Mouse (Mus musculus) cerebellum, adult 9-10 months (tissue): ENCODE data around the gene Vsx1.

Experiments used
- DNase-seq: peaks from one replicate; pipeline ENCODE4 v3.0.0; 2022

Gene Vsx1

DNA sequence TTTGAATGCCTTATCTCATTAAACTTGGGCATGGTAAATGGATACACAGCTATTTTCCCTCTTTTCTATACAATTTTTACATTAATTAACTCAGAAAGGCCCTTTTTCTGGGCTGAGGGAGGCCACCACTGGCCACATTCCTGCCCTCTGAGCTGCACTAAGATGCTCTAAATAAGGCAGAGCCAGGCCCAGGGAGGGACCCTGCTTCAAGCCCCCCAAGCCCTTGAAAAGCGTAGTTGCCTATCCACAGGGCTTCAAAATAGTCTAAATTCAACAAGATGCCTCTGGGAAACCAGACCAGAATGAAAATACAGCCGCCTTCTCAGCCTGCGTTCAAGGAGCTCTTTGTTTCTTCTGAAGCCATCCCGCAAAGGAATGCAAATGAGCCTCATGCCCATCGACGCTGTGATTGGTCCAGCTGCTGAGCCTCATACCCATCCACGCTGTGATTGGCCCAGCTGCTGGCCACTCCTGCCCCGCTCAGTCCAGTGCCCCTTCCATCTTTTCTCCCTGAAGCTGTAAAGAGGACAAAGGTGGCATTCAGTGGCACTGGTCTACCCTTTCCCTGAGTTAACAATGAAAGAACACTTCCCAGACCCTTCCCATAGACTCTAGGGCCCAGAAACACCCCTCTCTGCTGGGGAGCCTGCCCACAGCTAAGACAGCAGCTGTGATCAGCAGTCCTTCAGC is 45.3 kb downstream of the Vsx1 start:
- DNase-seq = peak; percentile 27

DNA sequence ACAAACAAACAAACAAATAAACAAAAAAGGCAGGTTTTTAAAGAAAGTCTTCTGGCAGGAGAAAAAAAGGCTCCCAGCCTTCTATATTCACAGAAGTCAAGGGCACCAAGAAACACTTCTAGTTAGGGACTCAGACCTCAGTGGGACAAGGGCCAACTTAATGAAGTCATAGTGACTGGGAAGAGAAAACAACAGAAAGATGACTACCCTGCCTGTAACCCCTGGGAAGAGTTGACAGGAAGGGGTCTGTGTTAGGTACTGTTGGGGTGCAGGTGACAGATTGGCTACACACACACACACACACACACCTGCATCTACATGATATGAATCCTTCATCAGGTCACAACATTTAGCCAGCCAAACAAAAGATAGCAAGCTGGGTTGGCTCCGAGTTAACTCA is 46.0 kb downstream of the Vsx1 start:
- no peak for DNase-seq

DNA sequence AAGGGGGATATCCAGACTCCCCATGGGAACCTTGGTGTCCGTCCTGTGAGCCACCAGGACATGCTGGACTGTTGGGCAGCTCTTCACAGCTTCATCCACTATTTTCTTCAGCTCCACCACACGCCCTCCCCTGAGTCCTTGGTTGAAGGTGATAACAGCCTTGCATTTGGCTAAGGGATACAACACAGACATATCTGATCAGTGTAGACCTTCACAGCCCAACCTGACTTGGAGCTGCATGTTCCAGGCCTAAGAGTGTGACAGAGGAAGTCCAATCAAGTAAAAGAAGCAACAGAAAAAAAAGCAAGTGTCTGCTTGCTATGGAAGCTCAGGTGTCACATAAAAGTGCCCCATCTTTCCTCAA is 50.8 kb downstream of the Vsx1 start:
- no peak for DNase-seq

GRCm38 (mm10) chr2:150637702-150638369 is 51.3 kb downstream of the Vsx1 start:
- DNase-seq = no peak

GRCm38 (mm10) chr2:150635877-150636446 is 53.2 kb downstream of the Vsx1 start:
- DNase-seq = no peak
